Mouse (Mus musculus): ENCODE data around the gene 2310050C09Rik. TPM values are rescaled to one million over a fixed set of nuclear protein-coding genes. Genes with fewer than 3 reads are reported as not detected.

The 2310050C09Rik gene
- polyA plus RNA-seq, 1 experiment from 2014 or later, result not detected

DNA sequence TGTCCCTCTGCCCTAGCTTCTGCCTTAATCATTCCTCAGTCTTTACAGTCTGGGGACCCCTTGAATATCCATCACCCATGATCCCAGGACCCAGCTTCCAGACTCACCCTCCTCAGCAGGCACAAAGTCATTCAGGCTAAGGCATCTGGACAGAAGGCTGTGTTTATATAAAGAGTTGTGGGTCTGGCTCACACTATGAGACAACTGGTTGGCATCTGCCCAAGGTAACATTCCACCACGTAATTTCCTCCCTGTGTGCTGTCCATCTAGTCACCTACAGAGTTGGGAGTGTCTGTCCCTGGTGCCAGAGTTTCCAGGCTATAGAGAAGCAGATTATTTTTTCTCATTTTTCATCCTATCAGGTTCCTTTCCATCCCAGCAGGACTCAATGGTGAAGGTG, 42.9 kb downstream of the 2310050C09Rik start, which contains the start of gene Kprp:
Kprp (minus strand) TSS at position 140 of the 400 bp plus-strand sequence.
- Histone ChIP-seq H3K4me2 (replicated peaks; ENCODE audit: low read depth, low read length) (no peak within 1 kb of the TSS), H3K4me1 (replicated peaks; ENCODE audit: control insufficient read depth, insufficient read depth, low read length) (no peaks in the 10 kb centered on the region), H3K9me3 (ENCODE audit: control insufficient read depth, low read length) (no peaks in the 10 kb centered on the region), H3K36me3 (ENCODE audit: control insufficient read depth, insufficient read depth, low read length) (no peaks in the 10 kb centered on the region), H3K27me3 (ENCODE audit: control insufficient read depth, insufficient read depth, low read length) (no peaks in the 10 kb centered on the region), H3K27ac (ENCODE audit: low read depth, low read length) (no peak within 1 kb of the TSS), H3K4me3 (ENCODE audit: low read depth, low read length) (no peak within 1 kb of the TSS), H3K9ac (ENCODE audit: low read depth, low read length) (no peak within 1 kb of the TSS)
- ATAC-seq (ENCODE audit: low FRiP score) (no peak), DNase-seq (ENCODE audit: low spot score) (no peak)
- whole genome bisulfite sequencing, result 67% methylated on average over 1 of the region's 1 CpGs

GRCm38 (mm10) chr3:92825808-92826207, 44.2 kb downstream of the 2310050C09Rik start:
- Histone ChIP-seq H3K4me1 (replicated peaks; ENCODE audit: control insufficient read depth, insufficient read depth, low read length) (no peaks in the 10 kb centered on the region), H3K4me3 (ENCODE audit: low read depth, low read length) (no peak overlapping the region), H3K4me2 (replicated peaks; ENCODE audit: low read depth, low read length) (no peak overlapping the region), H3K27me3 (ENCODE audit: control insufficient read depth, insufficient read depth, low read length) (no peaks in the 10 kb centered on the region), H3K36me3 (ENCODE audit: control insufficient read depth, insufficient read depth, low read length) (no peaks in the 10 kb centered on the region), H3K9me3 (ENCODE audit: control insufficient read depth, low read length) (no peaks in the 10 kb centered on the region), H3K27ac (ENCODE audit: low read depth, low read length) (no peak overlapping the region), H3K9ac (ENCODE audit: low read depth, low read length) (no peak overlapping the region)
- ATAC-seq (ENCODE audit: low FRiP score) (no peak), DNase-seq (ENCODE audit: low spot score) (no peak)
- 24% methylated on average over 1 of the region's 1 CpGs for WGBS

Other genes starting within 250 kb of the 2310050C09Rik start
- gene Lce6a, start 248.6 kb downstream of the 2310050C09Rik start, polyA plus RNA-seq (2014; fragmentation: Nextera tagmentation; extraction: Ambion mirVana), result not detected in 2 replicates
- not detected in 2 replicates for gene Lce1a1, start 221.9 kb downstream of the 2310050C09Rik start, polyA plus RNA-seq (2014; fragmentation: Nextera tagmentation; extraction: Ambion mirVana)
- not detected in 2 replicates for gene Lce1b, start 213.3 kb downstream of the 2310050C09Rik start, polyA plus RNA-seq (2014; fragmentation: Nextera tagmentation; extraction: Ambion mirVana)
- gene Lce1a2, start 199.9 kb downstream of the 2310050C09Rik start, polyA plus RNA-seq (2014; fragmentation: Nextera tagmentation; extraction: Ambion mirVana), result not detected in 2 replicates
- not detected in 2 replicates for gene Lce1c, start 191.0 kb downstream of the 2310050C09Rik start, polyA plus RNA-seq (2014; fragmentation: Nextera tagmentation; extraction: Ambion mirVana)
- gene Lce1d, start 183.0 kb downstream of the 2310050C09Rik start, polyA plus RNA-seq (2014; fragmentation: Nextera tagmentation; extraction: Ambion mirVana), result not detected in 2 replicates
- gene Lce1e, start 161.1 kb downstream of the 2310050C09Rik start, polyA plus RNA-seq (2014; fragmentation: Nextera tagmentation; extraction: Ambion mirVana), result not detected in 2 replicates
- not detected in 2 replicates for gene Lce1f, start 149.9 kb downstream of the 2310050C09Rik start, polyA plus RNA-seq (2014; fragmentation: Nextera tagmentation; extraction: Ambion mirVana)
- gene Gm38119, start 131.1 kb downstream of the 2310050C09Rik start, polyA plus RNA-seq (2014; fragmentation: Nextera tagmentation; extraction: Ambion mirVana), result not detected in 2 replicates
- gene Lce1g, start 117.9 kb downstream of the 2310050C09Rik start, polyA plus RNA-seq (2014; fragmentation: Nextera tagmentation; extraction: Ambion mirVana), result not detected in 2 replicates
- not detected in 2 replicates for gene Lce1h, start 105.2 kb downstream of the 2310050C09Rik start, polyA plus RNA-seq (2014; fragmentation: Nextera tagmentation; extraction: Ambion mirVana)
- gene Lce1i, start 91.3 kb downstream of the 2310050C09Rik start, polyA plus RNA-seq (2014; fragmentation: Nextera tagmentation; extraction: Ambion mirVana), result not detected in 2 replicates
- gene Lce1j, start 79.7 kb downstream of the 2310050C09Rik start, polyA plus RNA-seq (2014; fragmentation: Nextera tagmentation; extraction: Ambion mirVana), result not detected in 2 replicates
- gene Lce1k, start 62.3 kb downstream of the 2310050C09Rik start, polyA plus RNA-seq (2014; fragmentation: Nextera tagmentation; extraction: Ambion mirVana), result not detected in 2 replicates
- gene Kprp, start 43.0 kb downstream of the 2310050C09Rik start, polyA plus RNA-seq (2014; fragmentation: Nextera tagmentation; extraction: Ambion mirVana), result not detected in 2 replicates
- gene Lce1l, start 18.9 kb downstream of the 2310050C09Rik start, polyA plus RNA-seq (2014; fragmentation: Nextera tagmentation; extraction: Ambion mirVana), result not detected in 2 replicates
- not detected in 2 replicates for gene Lce3a, start 56.0 kb upstream of the 2310050C09Rik start, polyA plus RNA-seq (2014; fragmentation: Nextera tagmentation; extraction: Ambion mirVana)
- not detected in 2 replicates for gene Lce3b, start 62.8 kb upstream of the 2310050C09Rik start, polyA plus RNA-seq (2014; fragmentation: Nextera tagmentation; extraction: Ambion mirVana)
- not detected in 2 replicates for gene Lce3c, start 74.3 kb upstream of the 2310050C09Rik start, polyA plus RNA-seq (2014; fragmentation: Nextera tagmentation; extraction: Ambion mirVana)
- not detected in 2 replicates for gene Lce3d, start 87.2 kb upstream of the 2310050C09Rik start, polyA plus RNA-seq (2014; fragmentation: Nextera tagmentation; extraction: Ambion mirVana)
- not detected in 2 replicates for gene Lce3e, start 96.8 kb upstream of the 2310050C09Rik start, polyA plus RNA-seq (2014; fragmentation: Nextera tagmentation; extraction: Ambion mirVana)
- not detected in 2 replicates for gene Lce3f, start 122.0 kb upstream of the 2310050C09Rik start, polyA plus RNA-seq (2014; fragmentation: Nextera tagmentation; extraction: Ambion mirVana)
- gene Crct1, start 145.5 kb upstream of the 2310050C09Rik start, polyA plus RNA-seq (2014; fragmentation: Nextera tagmentation; extraction: Ambion mirVana), result 0.59 and 0.66 TPM in 2 replicates
- not detected in 2 replicates for gene Lce1m, start 148.8 kb upstream of the 2310050C09Rik start, polyA plus RNA-seq (2014; fragmentation: Nextera tagmentation; extraction: Ambion mirVana)
- not detected in 2 replicates for gene Gm4858, start 198.6 kb upstream of the 2310050C09Rik start, polyA plus RNA-seq (2014; fragmentation: Nextera tagmentation; extraction: Ambion mirVana)